ENCODE assay signal across 2 mouse cellular contexts in the genomic region with DNA sequence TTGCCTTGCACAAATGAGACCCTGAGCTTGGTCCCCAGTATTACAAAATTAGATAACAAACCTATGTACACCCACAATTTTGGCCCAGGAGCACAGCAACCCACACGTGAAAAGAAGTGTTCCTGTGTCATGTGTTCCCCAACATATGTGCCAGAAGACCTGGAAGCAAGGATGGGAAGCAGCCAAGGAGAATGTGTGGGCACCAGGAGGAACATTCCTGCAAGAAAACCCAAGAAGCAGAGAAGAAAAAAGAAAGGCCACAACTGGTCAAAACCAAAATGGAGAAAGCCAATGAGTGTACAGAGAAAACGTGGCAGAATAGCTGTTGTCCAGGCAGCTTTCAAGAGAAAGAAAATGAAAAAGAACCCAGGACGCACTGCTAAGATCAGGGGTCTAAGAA. TPM values are rescaled to one million over a fixed set of nuclear protein-coding genes. Genes with fewer than 3 reads are reported as not detected.
"Had no signal": no experiment of that assay in that cellular context is flagged by ENCODE, and none has a peak within 500 bp of the region (broad histone marks: within the 10 kb centered on the region; RNA-seq: fewer than 3 reads in every experiment).

No protein-coding gene starts in this region.

RNA-seq across cellular contexts. Expression of a gene that starts 20.5 kb away (rescaled TPM):
- total RNA-seq: heart, postnatal 14 days; hematopoietic stem cell, adult 5-6 weeks had no signal
